Mouse (Mus musculus): ENCODE results near the gene Ggcx. TPM values are rescaled to one million over a fixed set of nuclear protein-coding genes. Genes with fewer than 3 reads are reported as not detected.

Ggcx gene
- polyA plus RNA-seq, 1 experiment from 2014 or later, result 15.7 TPM

DNA sequence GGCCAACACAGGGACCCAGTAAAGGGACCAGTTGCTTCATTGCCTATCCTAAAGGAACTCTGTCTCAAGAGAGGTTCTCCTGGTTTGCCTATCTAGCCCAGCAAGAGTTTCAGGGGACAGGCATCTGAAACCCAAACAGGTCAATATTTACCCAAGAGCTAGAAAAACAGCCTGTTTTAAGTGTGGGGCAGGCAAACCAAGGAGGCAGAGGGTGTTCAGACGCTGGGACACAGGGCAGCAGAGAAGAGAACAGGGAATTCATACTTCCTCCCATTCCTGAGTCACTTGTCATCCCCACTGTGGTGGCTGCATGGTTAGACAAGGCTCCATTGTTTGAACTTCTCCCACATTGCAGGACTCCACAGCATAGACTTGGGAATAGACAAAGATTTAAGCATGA is 42.5 kb upstream of the Ggcx start:
- Histone ChIP-seq H3K4me2 (ENCODE audit: low read depth, low read length) (no peak overlapping the region), H3K9me3 (replicated peaks; ENCODE audit: control insufficient read depth, low read length) (no peaks in the 10 kb centered on the region), H3K4me3 (ENCODE audit: low read depth, low read length) (no peak overlapping the region), H3K4me1 (ENCODE audit: control insufficient read depth, insufficient read depth, low read length) (no peaks in the 10 kb centered on the region), H3K36me3 (replicated peaks; ENCODE audit: control insufficient read depth, insufficient read depth, low read depth, low read length) (no peaks in the 10 kb centered on the region), H3K27me3 (ENCODE audit: control insufficient read depth, insufficient read depth, low read length) (no peaks in the 10 kb centered on the region), H3K9ac (replicated peaks; ENCODE audit: low read length) (no peak overlapping the region), H3K27ac (replicated peaks; ENCODE audit: low read depth, low read length) (no peak overlapping the region)
- DNase-seq (ENCODE audit: low spot score), result no peak
- WGBS, result 20% methylated on average over 1 of the region's 1 CpGs
- ATAC-seq (replicated peaks; ENCODE audit: insufficient number of reproducible peaks, low FRiP score, low TSS enrichment, low read depth), result no peak

DNA sequence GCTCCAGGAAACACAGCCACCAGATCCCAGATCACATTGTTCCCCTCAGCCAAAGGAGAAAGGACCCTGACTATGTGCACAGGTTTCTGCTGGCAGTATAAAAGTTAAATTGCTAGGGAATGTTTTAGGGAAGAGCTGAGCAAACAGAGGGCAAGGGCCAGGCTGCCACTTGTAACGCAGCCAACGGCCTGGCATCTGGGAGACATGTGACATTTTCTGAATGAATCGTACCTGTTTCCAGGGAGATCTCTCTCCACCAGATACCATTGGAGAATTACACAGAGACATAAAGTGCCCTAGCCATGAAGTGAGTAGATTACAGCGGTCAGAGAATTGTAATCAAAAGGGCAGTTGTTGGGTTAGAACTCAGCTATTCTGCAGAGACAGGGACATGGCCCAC is 40.9 kb upstream of the Ggcx start:
- 86% methylated on average over 4 of the region's 4 CpGs for WGBS

DNA sequence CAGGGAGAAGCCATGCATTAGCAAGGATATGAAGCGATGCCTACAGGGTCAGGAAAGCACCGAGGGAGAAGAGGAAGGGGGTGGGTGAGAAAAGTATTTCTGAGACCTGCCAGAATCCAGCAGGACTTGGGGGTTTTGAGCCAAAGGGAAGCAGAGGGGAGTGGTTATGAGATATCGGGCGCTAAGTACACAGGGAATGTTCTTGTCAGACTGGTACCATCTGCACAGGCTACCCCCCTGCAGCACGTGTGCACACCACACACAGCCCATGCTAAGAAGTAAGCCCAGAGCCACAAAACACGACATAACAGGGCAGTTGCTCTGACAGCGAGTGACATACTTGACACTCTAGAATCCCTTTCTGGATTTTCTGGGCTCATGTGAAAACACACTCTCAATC is 39.9 kb upstream of the Ggcx start:
- no peak overlapping the region for H3K4me3 ChIP-seq (ENCODE audit: low read depth, low read length)
- H3K9ac ChIP-seq (replicated peaks; ENCODE audit: low read length), result no peak overlapping the region
- 71% methylated on average over 7 of the region's 7 CpGs for WGBS
- no peaks in the 10 kb centered on the region for H3K4me1 ChIP-seq (ENCODE audit: control insufficient read depth, insufficient read depth, low read length)
- DNase-seq (ENCODE audit: low spot score) (no peak), ATAC-seq (replicated peaks; ENCODE audit: insufficient number of reproducible peaks, low FRiP score, low TSS enrichment, low read depth) (no peak)
- no peak overlapping the region for H3K4me2 ChIP-seq (ENCODE audit: low read depth, low read length)
- H3K9me3 ChIP-seq (replicated peaks; ENCODE audit: control insufficient read depth, low read length), result no peaks in the 10 kb centered on the region
- no peaks in the 10 kb centered on the region for H3K36me3 ChIP-seq (replicated peaks; ENCODE audit: control insufficient read depth, insufficient read depth, low read depth, low read length)
- H3K27me3 ChIP-seq (ENCODE audit: control insufficient read depth, insufficient read depth, low read length), result no peaks in the 10 kb centered on the region; the same call in 1 of the 2 replicates
- H3K27ac ChIP-seq (replicated peaks; ENCODE audit: low read depth, low read length), result no peak overlapping the region

More for the DNA sequence above, 40.9 kb upstream of the Ggcx start:
- Histone ChIP-seq H3K36me3 (replicated peaks; ENCODE audit: control insufficient read depth, insufficient read depth, low read depth, low read length) (no peaks in the 10 kb centered on the region), H3K4me2 (ENCODE audit: low read depth, low read length) (no peak overlapping the region), H3K27ac (replicated peaks; ENCODE audit: low read depth, low read length) (no peak overlapping the region), H3K9me3 (replicated peaks; ENCODE audit: control insufficient read depth, low read length) (no peaks in the 10 kb centered on the region), H3K4me3 (ENCODE audit: low read depth, low read length) (no peak overlapping the region), H3K4me1 (ENCODE audit: control insufficient read depth, insufficient read depth, low read length) (no peaks in the 10 kb centered on the region), H3K27me3 (ENCODE audit: control insufficient read depth, insufficient read depth, low read length) (no peaks in the 10 kb centered on the region), H3K9ac (replicated peaks; ENCODE audit: low read length) (no peak overlapping the region)
- ATAC-seq (replicated peaks; ENCODE audit: insufficient number of reproducible peaks, low FRiP score, low TSS enrichment, low read depth), result no peak
- DNase-seq (ENCODE audit: low spot score), result no peak

DNA sequence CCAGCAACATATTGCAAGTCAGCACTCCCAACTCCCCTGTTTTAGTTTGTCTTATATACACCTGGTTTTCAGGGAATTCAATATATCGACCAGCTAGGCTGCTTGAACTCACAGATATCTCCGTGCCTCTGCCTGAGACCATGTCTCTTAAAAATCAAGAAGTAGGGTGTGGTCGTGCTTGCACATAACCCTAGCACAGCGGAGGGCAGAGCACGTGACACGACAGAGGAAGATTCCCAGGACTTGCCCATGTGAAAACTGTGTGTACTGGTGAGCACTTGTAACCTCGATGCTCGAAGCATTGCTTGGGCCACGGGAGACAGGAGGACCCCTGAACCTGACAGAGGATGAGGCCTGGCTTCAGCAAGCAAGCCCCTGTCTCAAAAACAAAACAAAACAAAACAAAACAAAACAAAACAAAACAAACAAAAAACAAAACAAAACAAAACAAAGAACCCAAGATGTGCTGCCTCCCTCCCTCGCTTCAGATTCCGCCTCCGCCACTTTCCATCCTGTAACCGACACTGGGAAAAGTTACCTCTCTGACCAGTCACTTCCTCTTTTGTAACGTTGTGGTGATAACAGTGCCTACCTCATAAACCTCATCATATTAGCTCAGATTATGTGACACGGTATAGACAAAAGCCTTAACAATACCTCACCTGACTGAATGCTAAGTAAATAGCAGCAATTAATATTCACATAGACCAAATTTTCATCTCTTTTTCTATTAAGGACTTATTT is 39.1 kb upstream of the Ggcx start:
- Histone ChIP-seq H3K36me3 (replicated peaks; ENCODE audit: control insufficient read depth, insufficient read depth, low read depth, low read length) (no peaks in the 10 kb centered on the region), H3K4me1 (ENCODE audit: control insufficient read depth, insufficient read depth, low read length) (no peaks in the 10 kb centered on the region), H3K9me3 (replicated peaks; ENCODE audit: control insufficient read depth, low read length) (no peaks in the 10 kb centered on the region), H3K27me3 (ENCODE audit: control insufficient read depth, insufficient read depth, low read length) (peaks cover 2% of the 10 kb centered on the region; the same call in 1 of the 2 replicates), H3K9ac (replicated peaks; ENCODE audit: low read length) (no peak overlapping the region), H3K27ac (replicated peaks; ENCODE audit: low read depth, low read length) (no peak overlapping the region), H3K4me3 (ENCODE audit: low read depth, low read length) (no peak overlapping the region), H3K4me2 (ENCODE audit: low read depth, low read length) (no peak overlapping the region)
- ATAC-seq (replicated peaks; ENCODE audit: insufficient number of reproducible peaks, low FRiP score, low TSS enrichment, low read depth) (no peak), DNase-seq (ENCODE audit: low spot score) (no peak)
- WGBS, result 78% methylated on average over 15 of the region's 15 CpGs

DNA sequence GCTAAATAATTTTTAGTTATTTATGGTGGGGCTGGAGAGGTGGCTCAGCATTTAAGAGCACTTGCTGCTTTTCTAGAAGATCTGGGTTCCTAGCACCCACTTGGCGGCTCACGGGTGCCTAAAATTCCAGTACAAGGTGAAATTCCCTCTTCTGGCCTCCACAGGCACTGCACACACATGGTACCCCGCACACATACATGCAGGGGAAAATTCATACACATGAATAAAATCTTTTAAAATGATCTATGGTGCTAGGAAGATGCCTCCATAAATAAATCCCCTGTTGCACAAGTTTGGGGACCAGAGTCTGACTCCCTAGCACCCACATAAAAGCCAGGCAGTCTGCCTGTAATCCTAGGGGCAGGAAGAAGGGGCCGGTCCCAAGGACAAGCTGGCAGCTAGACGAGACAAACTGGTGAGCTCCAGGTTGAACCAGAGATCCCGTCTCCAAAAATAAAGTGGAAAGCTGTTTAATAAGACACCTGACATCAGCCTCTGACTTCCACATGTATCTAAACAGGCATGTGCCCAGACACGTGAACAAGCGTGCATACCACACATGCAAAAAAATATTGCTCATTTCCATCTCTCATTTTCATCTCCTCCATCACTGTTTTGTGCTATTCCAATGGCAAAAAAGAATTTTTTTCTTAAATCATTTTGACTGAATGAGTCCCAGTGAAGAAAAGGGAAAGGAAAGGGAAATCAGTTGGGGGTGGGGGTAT is 35.4 kb upstream of the Ggcx start:
- no peak for DNase-seq (ENCODE audit: low spot score)
- Histone ChIP-seq H3K4me3 (ENCODE audit: low read depth, low read length) (no peak overlapping the region), H3K9me3 (replicated peaks; ENCODE audit: control insufficient read depth, low read length) (no peaks in the 10 kb centered on the region), H3K4me1 (ENCODE audit: control insufficient read depth, insufficient read depth, low read length) (no peaks in the 10 kb centered on the region; the same call in 1 of the 2 replicates), H3K4me2 (ENCODE audit: low read depth, low read length) (no peak overlapping the region), H3K9ac (replicated peaks; ENCODE audit: low read length) (no peak overlapping the region), H3K36me3 (replicated peaks; ENCODE audit: control insufficient read depth, insufficient read depth, low read depth, low read length) (no peaks in the 10 kb centered on the region), H3K27ac (replicated peaks; ENCODE audit: low read depth, low read length) (no peak overlapping the region), H3K27me3 (ENCODE audit: control insufficient read depth, insufficient read depth, low read length) (peaks cover 5% of the 10 kb centered on the region; the same call in 1 of the 2 replicates)
- no peak for ATAC-seq (replicated peaks; ENCODE audit: insufficient number of reproducible peaks, low FRiP score, low TSS enrichment, low read depth)
- WGBS, result 84% methylated on average over 8 of the region's 8 CpGs

DNA sequence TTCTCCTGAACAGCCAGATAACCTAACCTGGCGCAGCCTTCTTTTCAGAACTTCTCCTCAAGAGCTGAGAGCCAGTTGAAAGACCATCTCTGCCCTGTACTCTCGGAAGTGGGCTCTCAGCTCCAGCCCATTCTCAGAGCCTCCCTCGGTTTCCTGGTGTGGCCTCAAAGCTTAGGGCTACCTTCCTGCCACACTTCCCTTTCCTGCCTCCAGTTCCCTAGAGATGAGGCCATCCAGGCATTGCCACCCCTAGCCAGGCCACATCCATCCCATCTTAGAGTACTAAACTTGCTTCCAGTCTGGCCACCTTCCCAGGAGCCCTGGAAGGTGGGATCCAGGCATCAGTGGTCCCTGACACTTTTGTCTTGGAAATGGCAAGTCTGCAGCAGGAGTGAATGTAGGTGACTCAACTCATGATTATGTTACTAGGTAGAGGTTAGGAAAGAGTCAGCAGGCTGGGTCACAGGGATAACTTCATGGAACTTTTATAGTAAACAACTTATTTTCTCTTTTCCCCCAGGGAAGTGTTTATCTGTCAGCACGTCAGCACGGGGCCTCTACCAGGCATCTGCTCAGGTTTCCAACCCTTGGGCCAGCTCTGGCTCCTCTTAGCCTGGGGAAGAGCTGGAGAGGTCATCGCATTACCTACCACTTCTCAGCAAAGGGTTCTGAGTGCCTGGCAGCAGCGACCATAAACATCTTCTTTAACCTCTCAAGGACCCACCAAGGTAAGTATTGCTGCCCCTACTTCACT is 34.6 kb upstream of the Ggcx start:
- peaks cover 5% of the 10 kb centered on the region; the same call in 1 of the 2 replicates for H3K27me3 ChIP-seq (ENCODE audit: control insufficient read depth, insufficient read depth, low read length)
- H3K9me3 ChIP-seq (replicated peaks; ENCODE audit: control insufficient read depth, low read length), result no peaks in the 10 kb centered on the region
- ATAC-seq (replicated peaks; ENCODE audit: insufficient number of reproducible peaks, low FRiP score, low TSS enrichment, low read depth), result no peak
- 33% methylated on average over 7 of the region's 7 CpGs for WGBS
- no peak for DNase-seq (ENCODE audit: low spot score)
- peak overlapping the region; percentile 35; the same call in 1 of the 2 replicates for H3K27ac ChIP-seq (replicated peaks; ENCODE audit: low read depth, low read length)
- H3K4me1 ChIP-seq (ENCODE audit: control insufficient read depth, insufficient read depth, low read length), result no peaks in the 10 kb centered on the region; the same call in 1 of the 2 replicates
- peak overlapping the region; percentile 45 for H3K4me3 ChIP-seq (ENCODE audit: low read depth, low read length)
- peak overlapping the region; percentile 84 for H3K4me2 ChIP-seq (ENCODE audit: low read depth, low read length)
- peak overlapping the region; percentile 63 for H3K9ac ChIP-seq (replicated peaks; ENCODE audit: low read length)
- H3K36me3 ChIP-seq (replicated peaks; ENCODE audit: control insufficient read depth, insufficient read depth, low read depth, low read length), result no peaks in the 10 kb centered on the region

DNA sequence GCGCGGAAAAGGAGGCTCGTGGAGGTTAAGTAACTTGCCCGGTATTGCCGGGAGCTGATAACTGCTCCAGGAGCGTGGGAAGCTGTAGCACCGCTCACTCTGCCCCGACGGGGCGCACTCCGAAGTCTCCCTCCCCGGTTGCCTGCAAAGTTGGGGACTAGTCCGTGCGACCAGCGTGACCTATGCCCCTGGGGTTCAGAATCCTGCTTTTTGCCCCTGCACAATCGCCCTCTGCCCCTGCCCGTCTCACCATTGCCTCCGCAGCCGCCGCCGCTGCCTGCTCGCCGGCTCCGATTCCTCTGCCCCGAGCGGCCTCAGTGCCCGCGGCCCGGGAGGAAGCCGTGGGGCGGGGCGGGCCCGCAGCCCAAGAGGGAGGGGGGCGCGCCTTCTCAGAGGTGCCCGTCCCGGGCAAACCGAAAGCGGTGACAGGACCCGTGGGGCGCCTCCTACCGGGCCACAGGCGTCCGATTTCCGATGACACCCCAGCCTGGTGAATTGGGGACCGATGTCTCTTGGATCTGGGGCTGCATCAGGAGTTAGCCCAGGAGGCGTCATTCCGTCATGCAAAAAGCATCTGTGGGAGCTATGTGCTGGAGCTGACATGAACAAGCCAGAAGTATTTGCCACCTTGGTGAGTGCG is 33.9 kb upstream of the Ggcx start, which contains the start of gene Vamp5:
TSS of gene Vamp5 (minus strand) at position 338 of the 640 bp plus-strand sequence.
- Histone ChIP-seq H3K9me3 (replicated peaks; ENCODE audit: control insufficient read depth, low read length) (no peaks in the 10 kb centered on the region), H3K4me1 (ENCODE audit: control insufficient read depth, insufficient read depth, low read length) (no peaks in the 10 kb centered on the region; the same call in 1 of the 2 replicates), H3K9ac (replicated peaks; ENCODE audit: low read length) (peak within 1 kb of the TSS; percentile 63), H3K27ac (replicated peaks; ENCODE audit: low read depth, low read length) (peak within 1 kb of the TSS; percentile 35; the same call in 1 of the 2 replicates), H3K36me3 (replicated peaks; ENCODE audit: control insufficient read depth, insufficient read depth, low read depth, low read length) (no peaks in the 10 kb centered on the region), H3K27me3 (ENCODE audit: control insufficient read depth, insufficient read depth, low read length) (peaks cover 5% of the 10 kb centered on the region; the same call in 1 of the 2 replicates), H3K4me3 (ENCODE audit: low read depth, low read length) (peak within 1 kb of the TSS; percentile 45), H3K4me2 (ENCODE audit: low read depth, low read length) (peak within 1 kb of the TSS; percentile 84)
- DNase-seq (ENCODE audit: low spot score) (peak; percentile 59), ATAC-seq (replicated peaks; ENCODE audit: insufficient number of reproducible peaks, low FRiP score, low TSS enrichment, low read depth) (peak; percentile 45; the same call in 1 of the 2 replicates)
- WGBS, result 2% methylated on average over 49 of the region's 49 CpGs
